Mouse (Mus musculus): Measurements from ENCODE around the gene Hmcn1. TPM values are rescaled to one million over a fixed set of nuclear protein-coding genes. Genes with fewer than 3 reads are reported as not detected.

The Hmcn1 gene
- polyA plus RNA-seq, 1 experiment from 2014 or later: 1.7 TPM

DNA sequence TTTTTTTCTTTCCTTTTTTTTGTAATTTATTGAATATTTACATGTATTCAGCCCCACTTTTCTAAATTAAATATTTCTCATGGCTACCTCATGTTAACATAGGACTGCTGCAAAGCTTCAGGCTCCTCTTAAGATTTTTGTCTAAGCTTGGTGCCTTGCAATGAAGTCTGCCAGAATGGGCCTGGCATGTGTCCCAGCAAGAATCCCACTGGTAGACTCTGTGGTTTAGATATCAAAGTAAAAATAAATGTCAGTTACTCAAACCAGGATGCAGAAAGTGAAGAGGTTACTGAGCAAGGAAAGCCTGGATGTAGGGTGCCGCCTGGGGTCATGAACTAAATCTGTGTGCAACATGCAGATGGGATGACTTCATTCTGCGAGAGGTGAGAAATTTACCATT is 217.5 kb downstream of the Hmcn1 start:
- no peak overlapping the region for H3K27ac ChIP-seq (replicated peaks)
- no peak overlapping the region for H3K9ac ChIP-seq
- H3K9me3 ChIP-seq (replicated peaks): no peaks in the 10 kb centered on the region
- no peaks in the 10 kb centered on the region for H3K4me1 ChIP-seq (replicated peaks)
- no peaks in the 10 kb centered on the region for H3K27me3 ChIP-seq
- H3K36me3 ChIP-seq (replicated peaks): no peaks in the 10 kb centered on the region
- H3K4me2 ChIP-seq: no peak overlapping the region
- no peak for ATAC-seq (ENCODE audit: insufficient read depth)
- WGBS (ENCODE audit: insufficient replicate concordance): 71% methylated on average over 2 of the region's 2 CpGs
- no peak overlapping the region for H3K4me3 ChIP-seq (replicated peaks)

DNA sequence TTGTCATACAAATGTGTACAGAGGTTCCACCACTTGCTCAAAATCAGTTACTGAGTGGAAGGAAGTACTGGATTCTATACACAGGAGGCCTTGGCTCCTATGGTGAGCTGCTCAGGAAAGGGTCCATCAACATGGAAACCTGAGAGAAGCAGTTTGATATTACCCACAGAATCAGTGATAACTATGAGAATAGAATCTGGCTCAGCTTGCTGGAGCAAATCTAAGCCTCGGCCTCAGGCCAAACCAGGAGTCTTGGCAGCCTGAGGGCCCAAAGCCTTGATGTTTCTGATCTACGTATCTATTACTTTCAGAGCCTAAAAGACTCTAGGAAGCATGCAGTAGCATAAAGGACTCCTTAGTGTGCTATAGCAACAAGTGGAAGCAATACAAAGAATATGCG is 220.3 kb downstream of the Hmcn1 start:
- no peaks in the 10 kb centered on the region for H3K9me3 ChIP-seq (replicated peaks)
- H3K4me2 ChIP-seq: no peak overlapping the region
- no peak overlapping the region for H3K4me3 ChIP-seq (replicated peaks)
- H3K36me3 ChIP-seq (replicated peaks): no peaks in the 10 kb centered on the region
- H3K27ac ChIP-seq (replicated peaks): no peak overlapping the region
- ATAC-seq (ENCODE audit: insufficient read depth): no peak
- H3K27me3 ChIP-seq: no peaks in the 10 kb centered on the region
- H3K9ac ChIP-seq: no peak overlapping the region
- 75% methylated on average over 3 of the region's 3 CpGs for WGBS (ENCODE audit: insufficient replicate concordance)
- H3K4me1 ChIP-seq (replicated peaks): no peaks in the 10 kb centered on the region

DNA sequence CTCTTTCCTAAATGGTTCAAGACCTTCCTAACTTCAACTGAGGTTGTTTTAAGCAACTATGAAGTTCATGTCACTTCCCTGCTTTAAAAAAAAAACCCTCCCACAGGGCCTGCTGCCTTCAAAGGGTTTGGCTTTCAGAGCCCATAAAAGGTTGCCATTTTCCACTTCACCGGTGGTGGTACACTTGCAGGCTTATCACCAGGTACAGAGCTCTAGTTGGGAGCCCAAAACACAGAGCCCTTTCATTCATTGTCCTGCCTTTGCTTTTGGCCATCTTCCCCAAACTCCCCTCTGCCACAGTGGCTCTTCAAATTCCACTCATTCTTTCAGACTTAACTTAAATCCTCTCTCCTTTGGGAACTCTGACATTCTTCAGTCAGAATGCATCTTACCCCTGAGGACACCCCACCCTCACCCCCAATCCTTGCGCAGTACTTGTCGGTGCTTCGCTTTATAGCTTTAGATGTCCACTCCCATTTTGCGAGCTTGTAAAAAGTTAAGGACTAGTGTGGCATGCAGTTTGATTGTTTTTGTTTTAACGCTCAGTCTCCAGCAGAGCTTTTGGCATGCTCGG is 222.2 kb downstream of the Hmcn1 start:
- H3K36me3 ChIP-seq (replicated peaks): no peaks in the 10 kb centered on the region
- H3K9ac ChIP-seq: no peak overlapping the region
- no peak overlapping the region for H3K4me3 ChIP-seq (replicated peaks)
- H3K27me3 ChIP-seq: no peaks in the 10 kb centered on the region
- H3K4me2 ChIP-seq: no peak overlapping the region
- no peaks in the 10 kb centered on the region for H3K4me1 ChIP-seq (replicated peaks)
- no peaks in the 10 kb centered on the region for H3K9me3 ChIP-seq (replicated peaks)
- ATAC-seq (ENCODE audit: insufficient read depth): no peak
- WGBS (ENCODE audit: insufficient replicate concordance): 62% methylated on average over 7 of the region's 7 CpGs
- H3K27ac ChIP-seq (replicated peaks): no peak overlapping the region

DNA sequence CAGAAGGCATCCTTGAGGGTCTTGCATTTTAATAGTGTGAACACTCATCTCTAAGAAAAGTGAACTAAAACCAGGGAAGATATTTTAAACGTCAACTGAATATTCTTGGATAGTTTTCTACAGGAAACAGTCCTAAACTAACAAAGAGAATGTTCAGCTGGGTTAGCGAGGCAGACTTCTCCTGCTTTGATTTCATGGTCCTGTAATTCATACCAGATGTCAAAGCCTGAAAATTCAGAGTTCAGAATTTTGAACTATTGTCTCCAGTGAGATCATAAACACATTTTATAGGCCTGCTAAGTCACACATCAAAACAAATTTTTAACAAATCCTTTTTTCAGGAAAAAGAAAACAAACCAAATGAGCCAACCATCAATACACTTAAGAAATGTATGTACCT is 223.4 kb downstream of the Hmcn1 start:
- H3K9me3 ChIP-seq (replicated peaks): no peaks in the 10 kb centered on the region
- no peak overlapping the region for H3K4me2 ChIP-seq
- no peak overlapping the region for H3K27ac ChIP-seq (replicated peaks)
- no peak overlapping the region for H3K9ac ChIP-seq
- ATAC-seq (ENCODE audit: insufficient read depth): no peak
- WGBS (ENCODE audit: insufficient replicate concordance): 46% methylated on average over 2 of the region's 2 CpGs
- no peaks in the 10 kb centered on the region for H3K36me3 ChIP-seq (replicated peaks)
- H3K27me3 ChIP-seq: no peaks in the 10 kb centered on the region
- H3K4me1 ChIP-seq (replicated peaks): no peaks in the 10 kb centered on the region
- no peak overlapping the region for H3K4me3 ChIP-seq (replicated peaks)

DNA sequence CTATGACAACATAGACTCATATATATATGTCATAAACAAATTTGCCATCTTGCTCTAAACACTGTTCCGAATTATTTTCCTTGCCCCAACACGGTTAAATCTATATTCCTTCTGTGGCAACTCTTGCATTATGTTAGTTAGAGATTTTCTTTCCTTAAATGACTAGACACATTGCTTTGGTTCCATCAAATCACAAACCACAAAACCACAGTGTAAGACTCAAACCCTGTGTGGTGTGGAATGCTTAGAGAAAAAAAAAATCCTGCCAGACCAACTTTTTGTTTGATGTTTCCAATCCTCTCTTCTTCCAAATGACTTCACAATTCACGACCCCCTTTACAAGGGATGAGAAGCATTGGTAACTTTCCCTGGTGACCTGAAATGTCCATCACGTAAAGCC is 231.6 kb downstream of the Hmcn1 start:
- no peak for ATAC-seq (ENCODE audit: insufficient read depth)
- Histone ChIP-seq H3K9me3 (replicated peaks) (no peaks in the 10 kb centered on the region), H3K27me3 (no peaks in the 10 kb centered on the region), H3K4me2 (no peak overlapping the region), H3K27ac (replicated peaks) (no peak overlapping the region), H3K4me3 (replicated peaks) (no peak overlapping the region), H3K36me3 (replicated peaks) (no peaks in the 10 kb centered on the region), H3K9ac (no peak overlapping the region), H3K4me1 (replicated peaks) (no peaks in the 10 kb centered on the region)
- 42% methylated on average over 4 of the region's 4 CpGs for WGBS (ENCODE audit: insufficient replicate concordance)

DNA sequence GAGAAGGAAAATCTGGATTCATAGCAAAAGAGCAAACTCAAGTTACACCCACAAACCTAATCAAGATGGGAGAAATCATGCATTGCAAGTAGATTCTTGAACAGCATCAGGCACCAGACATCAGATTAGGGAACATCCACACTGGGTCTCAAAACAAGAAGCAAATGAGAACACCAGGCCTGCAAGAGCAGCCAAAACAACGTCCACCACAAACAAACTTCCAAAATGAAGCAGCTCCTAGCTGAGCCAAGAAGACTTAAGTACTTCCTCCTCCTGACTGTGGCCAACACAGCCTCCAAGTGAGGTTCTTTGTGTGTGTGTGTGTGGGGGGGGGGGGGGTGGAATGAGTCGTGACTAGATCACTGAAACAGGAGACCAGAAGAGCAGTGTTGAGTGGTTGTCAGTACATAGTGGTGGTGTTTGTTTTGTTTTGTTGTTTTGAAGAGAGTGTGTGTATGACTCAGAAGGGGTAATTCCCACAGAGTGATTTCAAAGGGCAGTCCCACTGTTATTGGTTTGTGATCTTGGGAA is 232.4 kb downstream of the Hmcn1 start:
- Histone ChIP-seq H3K4me3 (replicated peaks) (no peak overlapping the region), H3K27ac (replicated peaks) (no peak overlapping the region), H3K4me1 (replicated peaks) (no peaks in the 10 kb centered on the region), H3K4me2 (no peak overlapping the region), H3K27me3 (no peaks in the 10 kb centered on the region), H3K9ac (no peak overlapping the region), H3K9me3 (replicated peaks) (no peaks in the 10 kb centered on the region), H3K36me3 (replicated peaks) (no peaks in the 10 kb centered on the region)
- no peak for ATAC-seq (ENCODE audit: insufficient read depth)
- WGBS (ENCODE audit: insufficient replicate concordance): 12% methylated on average over 2 of the region's 2 CpGs

DNA sequence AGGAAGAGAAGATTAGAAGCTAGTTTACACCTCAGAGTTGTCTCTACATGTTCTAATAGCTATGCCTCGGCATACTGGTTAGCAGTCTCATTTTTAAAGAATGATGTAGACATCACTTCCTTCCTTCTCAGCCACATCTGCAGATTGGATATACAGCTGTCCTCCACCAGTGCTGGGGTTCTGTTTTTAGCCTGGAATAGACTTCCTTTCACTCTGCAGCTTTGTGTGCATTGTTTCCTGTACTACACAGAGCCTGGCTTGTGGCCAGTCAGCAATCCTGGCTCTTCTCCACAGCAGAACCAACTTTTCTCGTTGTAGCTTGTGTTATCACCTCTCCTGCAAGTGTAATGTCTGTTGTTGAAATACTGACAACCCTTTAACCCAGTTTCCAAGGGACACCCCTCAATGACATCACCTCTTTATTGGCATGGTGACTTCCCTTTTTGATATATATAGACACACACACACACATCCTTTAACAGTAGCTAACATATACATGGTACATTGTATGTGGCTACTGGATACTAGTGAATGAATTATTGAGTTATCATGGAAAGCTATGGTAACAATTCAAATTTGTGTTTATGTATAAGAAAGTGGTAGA is 233.7 kb downstream of the Hmcn1 start:
- Histone ChIP-seq H3K4me3 (replicated peaks) (no peak overlapping the region), H3K27ac (replicated peaks) (no peak overlapping the region), H3K36me3 (replicated peaks) (no peaks in the 10 kb centered on the region), H3K9me3 (replicated peaks) (no peaks in the 10 kb centered on the region), H3K27me3 (no peaks in the 10 kb centered on the region), H3K4me1 (replicated peaks) (no peaks in the 10 kb centered on the region), H3K4me2 (no peak overlapping the region), H3K9ac (no peak overlapping the region)
- 4% methylated on average over 2 of the region's 2 CpGs for WGBS (ENCODE audit: insufficient replicate concordance)
- ATAC-seq (ENCODE audit: insufficient read depth): no peak

DNA sequence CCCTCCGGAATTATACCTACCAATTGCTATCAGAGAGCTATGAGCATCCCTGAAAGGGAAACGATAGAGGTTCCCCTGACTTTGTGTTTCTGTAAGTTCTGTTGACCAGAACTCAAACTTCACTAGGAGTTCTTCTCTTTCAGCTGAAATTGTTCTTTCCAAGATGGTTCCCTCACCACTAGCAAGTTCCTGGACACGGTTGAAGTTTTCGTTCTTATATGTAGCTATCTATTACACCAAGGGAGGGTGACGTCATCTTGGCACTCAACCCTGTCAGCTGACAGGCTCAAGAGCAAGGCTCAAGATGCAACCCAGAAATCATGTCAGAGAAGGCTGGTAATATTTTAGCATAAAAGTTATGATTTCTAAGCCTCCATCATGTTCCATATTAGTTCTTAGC is 239.3 kb downstream of the Hmcn1 start:
- Histone ChIP-seq H3K9ac (no peak overlapping the region), H3K4me3 (replicated peaks) (no peak overlapping the region), H3K27ac (replicated peaks) (no peak overlapping the region), H3K27me3 (no peaks in the 10 kb centered on the region), H3K4me2 (no peak overlapping the region), H3K4me1 (replicated peaks) (no peaks in the 10 kb centered on the region), H3K36me3 (replicated peaks) (no peaks in the 10 kb centered on the region), H3K9me3 (replicated peaks) (no peaks in the 10 kb centered on the region)
- ATAC-seq (ENCODE audit: insufficient read depth): no peak
- 76% methylated on average over 5 of the region's 5 CpGs for WGBS (ENCODE audit: insufficient replicate concordance)

DNA sequence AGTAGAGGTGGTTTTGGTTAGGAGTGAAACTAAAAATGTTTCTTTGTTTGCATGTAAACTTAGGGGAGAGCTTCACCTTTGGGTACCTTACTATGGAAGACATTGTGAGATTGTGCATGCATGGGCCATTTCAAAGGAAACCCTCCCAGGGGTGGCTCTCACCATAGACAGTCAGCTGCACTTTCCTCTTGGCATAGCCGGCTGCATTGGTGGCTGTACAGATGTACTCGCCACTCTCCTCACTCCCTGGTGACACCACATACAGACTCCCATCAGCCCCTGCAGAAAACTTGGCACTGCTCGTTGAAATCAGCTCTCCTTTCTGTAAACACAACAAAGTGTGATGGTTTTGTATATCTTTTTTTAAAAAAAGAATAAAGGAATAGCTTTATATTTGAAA is 244.5 kb downstream of the Hmcn1 start:
- no peaks in the 10 kb centered on the region for H3K4me1 ChIP-seq (replicated peaks)
- H3K27ac ChIP-seq (replicated peaks): no peak overlapping the region
- no peaks in the 10 kb centered on the region for H3K9me3 ChIP-seq (replicated peaks)
- no peaks in the 10 kb centered on the region for H3K36me3 ChIP-seq (replicated peaks)
- no peak for ATAC-seq (ENCODE audit: insufficient read depth)
- 54% methylated on average over 3 of the region's 3 CpGs for WGBS (ENCODE audit: insufficient replicate concordance)
- no peak overlapping the region for H3K4me3 ChIP-seq (replicated peaks)
- H3K9ac ChIP-seq: no peak overlapping the region
- H3K4me2 ChIP-seq: no peak overlapping the region
- H3K27me3 ChIP-seq: no peaks in the 10 kb centered on the region

DNA sequence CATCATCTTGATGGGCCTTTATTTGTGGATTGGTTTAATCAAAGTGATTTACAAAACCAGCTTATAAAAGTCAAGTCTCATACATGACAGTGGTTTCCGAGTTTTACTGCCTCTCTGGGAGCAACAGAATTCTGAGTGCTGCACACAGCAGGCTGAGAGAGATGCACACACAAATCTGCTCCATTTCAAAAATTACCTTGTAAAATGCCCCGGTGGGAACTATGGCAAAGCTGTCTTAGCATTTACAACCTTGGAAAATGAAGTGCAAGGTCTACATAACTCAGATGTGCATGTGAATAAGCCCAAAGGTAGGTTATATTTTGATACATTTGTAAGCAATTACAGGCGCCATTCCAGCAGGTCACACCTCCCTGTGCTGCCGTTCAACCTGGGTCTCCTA is 245.5 kb downstream of the Hmcn1 start:
- H3K4me2 ChIP-seq: no peak overlapping the region
- H3K9ac ChIP-seq: no peak overlapping the region
- ATAC-seq (ENCODE audit: insufficient read depth): no peak
- H3K27ac ChIP-seq (replicated peaks): no peak overlapping the region
- H3K4me1 ChIP-seq (replicated peaks): no peaks in the 10 kb centered on the region
- H3K4me3 ChIP-seq (replicated peaks): no peak overlapping the region
- H3K36me3 ChIP-seq (replicated peaks): no peaks in the 10 kb centered on the region
- no peaks in the 10 kb centered on the region for H3K9me3 ChIP-seq (replicated peaks)
- no peaks in the 10 kb centered on the region for H3K27me3 ChIP-seq
- 62% methylated on average over 4 of the region's 4 CpGs for WGBS (ENCODE audit: insufficient replicate concordance)

DNA sequence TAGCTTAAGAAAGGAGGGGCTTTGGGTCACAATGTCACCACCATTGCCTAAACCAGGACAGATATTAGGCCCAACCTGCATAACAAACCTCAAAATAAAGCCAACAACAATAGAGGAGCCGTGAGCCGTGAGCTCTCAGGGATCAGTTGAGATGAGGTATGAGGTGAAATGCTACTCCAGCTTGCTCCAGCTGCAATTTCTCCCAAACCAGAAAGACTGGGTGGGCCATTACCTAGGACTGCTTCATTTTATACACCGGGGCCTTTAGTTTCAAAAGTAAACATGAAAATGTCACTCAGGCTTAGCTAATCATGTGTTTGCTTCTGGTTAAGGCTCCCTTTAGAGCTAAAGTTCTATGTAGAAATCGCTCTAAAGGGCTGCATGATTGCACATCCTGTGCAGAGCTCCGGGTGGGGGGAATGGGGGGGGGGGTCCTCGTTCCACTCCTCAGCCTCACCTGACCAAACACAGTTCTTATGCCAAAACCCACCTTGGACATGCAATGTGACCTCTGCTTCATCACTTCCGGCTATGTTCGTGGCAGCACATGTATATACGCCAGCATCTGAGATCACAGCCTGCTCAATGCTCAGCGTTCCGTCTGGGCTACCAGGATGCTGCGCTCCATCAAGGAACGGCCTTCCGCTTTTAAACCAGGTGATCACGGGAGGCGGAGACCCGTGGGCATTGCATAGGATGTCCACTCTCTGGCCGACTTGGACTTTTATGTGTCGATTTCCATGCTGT is 250.0 kb downstream of the Hmcn1 start:
- no peak overlapping the region for H3K9ac ChIP-seq
- H3K27ac ChIP-seq (replicated peaks): no peak overlapping the region
- no peaks in the 10 kb centered on the region for H3K27me3 ChIP-seq
- H3K4me2 ChIP-seq: no peak overlapping the region
- no peak for ATAC-seq (ENCODE audit: insufficient read depth)
- no peaks in the 10 kb centered on the region for H3K9me3 ChIP-seq (replicated peaks)
- no peaks in the 10 kb centered on the region for H3K4me1 ChIP-seq (replicated peaks)
- 72% methylated on average over 19 of the region's 19 CpGs for WGBS (ENCODE audit: insufficient replicate concordance)
- no peak overlapping the region for H3K4me3 ChIP-seq (replicated peaks)
- H3K36me3 ChIP-seq (replicated peaks): no peaks in the 10 kb centered on the region
